Mouse (Mus musculus) lung, postnatal 10 days (tissue): ENCODE data around the gene Sord.
"Not testable (repeated sequence)": the region's sequence is repeated elsewhere in the genome, so short reads cannot be mapped to it uniquely, and the experiment has no call there.

ENCODE experiments used
- DNase-seq: peaks from one replicate; pipeline ENCODE4 v3.0.0; 2021

Sord gene

DNA sequence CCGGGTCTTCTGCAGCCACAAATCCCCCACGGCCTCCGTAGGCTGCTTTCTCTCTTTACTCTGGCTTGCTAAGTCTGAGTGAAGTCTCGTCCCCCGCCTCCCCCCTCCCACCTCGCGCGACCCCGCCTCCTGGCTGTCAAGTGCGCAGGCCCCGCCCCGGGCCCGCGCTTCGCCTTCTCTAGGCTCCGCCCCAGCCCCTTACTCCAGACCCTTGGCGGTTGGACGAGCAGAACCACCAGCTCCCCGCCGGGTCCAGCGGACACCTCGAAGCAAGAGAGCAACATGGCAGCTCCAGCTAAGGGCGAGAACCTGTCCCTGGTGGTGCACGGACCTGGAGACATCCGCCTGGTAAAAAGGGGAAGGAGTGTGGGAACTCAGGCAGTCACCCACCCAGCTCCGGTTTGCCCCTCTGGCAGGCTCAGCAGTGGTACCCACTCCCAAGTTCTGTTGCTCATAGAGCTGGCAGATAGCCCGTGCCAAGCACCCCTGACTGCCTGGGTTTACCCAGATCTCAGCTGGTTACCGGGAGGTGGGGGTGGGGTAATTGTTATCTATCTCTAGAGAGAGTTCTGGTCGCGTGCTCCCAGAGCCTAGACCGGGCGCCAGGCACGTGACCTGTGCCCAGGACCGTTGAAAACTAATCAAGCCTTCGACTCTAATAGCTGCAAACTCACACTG lies at the start of gene Sord:
Gene Sord, plus strand, starts transcription at position 139 of the 678 bp plus-strand sequence.
- DNase-seq: peak; percentile 78

DNA sequence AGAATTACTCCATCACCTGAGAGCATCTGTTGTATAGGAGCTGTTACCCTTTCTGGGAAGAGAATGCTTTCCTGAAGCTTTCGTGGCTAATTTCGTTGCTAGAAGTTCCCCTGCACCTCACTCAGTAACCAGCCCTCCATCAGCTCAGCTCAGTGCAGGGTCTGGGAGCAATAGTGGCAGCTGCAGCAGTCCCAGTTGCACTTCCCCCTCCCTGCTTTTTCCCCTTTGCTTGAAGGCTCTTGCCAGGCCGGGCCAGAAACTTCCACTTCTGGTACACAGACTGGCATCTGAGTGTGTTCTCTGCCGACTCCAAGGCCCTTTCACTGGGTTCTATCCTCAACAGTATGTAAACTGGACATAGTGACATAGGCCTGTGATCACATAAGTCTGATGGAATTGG lies 49.5 kb upstream of the Sord start:
- no peak for DNase-seq

DNA sequence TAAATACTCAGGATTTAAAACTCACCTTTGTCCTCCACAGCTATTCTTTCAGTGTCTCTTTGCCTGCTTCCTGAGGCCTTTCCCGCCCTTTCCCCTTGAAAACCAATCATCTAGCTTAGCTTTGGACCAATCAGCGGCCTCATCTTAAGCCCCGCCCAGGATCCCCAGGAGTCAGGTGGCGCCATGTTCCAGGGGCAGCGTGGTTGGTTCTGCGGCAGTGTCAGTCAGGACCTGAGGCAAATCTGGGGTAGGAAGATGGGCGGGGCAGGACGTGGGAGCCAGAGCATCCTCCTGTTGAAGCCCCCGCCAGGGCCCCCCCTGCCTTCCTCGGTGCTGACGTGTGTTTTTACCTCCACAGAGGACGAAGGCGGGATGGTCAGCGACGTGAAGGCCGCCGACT lies 48.4 kb upstream of the Sord start, which contains the start of the genes Patl2 and Terb2:
Gene Patl2, minus strand, starts transcription at position 84 of the 400 bp plus-strand sequence.
Gene Terb2, plus strand, starts transcription at position 167 of the 400 bp plus-strand sequence.
- DNase-seq: no peak

DNA sequence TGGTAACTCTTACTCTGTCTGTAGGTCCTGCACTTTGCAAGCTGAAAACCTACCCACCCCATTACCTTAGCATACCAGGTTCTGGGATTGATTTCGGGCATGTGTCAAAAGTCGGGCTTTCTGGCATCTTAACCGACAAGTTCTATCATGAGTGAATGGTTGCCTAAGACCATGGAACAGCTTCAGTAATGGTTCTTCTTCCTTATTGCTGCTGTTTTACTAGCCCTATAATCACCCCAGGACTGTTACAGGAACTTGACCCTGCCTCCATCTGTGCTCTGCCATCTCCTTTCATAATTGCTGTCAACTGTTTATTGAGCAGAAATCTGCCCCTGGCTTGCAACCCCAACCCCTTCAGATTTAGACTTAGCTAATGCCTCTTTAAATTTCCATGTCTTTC lies 47.8 kb upstream of the Sord start:
- no peak for DNase-seq

DNA sequence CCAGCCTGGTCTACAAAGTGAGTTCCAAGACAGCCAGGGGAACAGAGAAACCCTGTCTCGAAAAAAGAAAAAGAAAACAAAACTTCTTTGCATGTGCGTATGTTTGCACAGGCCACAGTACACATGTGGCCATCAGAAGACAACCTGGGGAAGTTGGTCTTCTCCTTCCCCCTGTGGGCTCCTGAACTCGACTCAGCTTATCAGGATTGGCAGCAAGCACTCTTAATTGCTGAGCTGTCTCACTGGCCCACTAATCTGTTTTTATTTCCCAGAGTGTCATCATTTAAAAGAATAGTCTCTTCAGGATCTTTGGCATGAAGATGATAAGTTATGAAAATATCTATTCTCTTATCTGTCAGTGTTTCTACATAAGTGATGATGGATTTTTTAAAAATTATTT lies 42.7 kb upstream of the Sord start:
- DNase-seq: no peak

DNA sequence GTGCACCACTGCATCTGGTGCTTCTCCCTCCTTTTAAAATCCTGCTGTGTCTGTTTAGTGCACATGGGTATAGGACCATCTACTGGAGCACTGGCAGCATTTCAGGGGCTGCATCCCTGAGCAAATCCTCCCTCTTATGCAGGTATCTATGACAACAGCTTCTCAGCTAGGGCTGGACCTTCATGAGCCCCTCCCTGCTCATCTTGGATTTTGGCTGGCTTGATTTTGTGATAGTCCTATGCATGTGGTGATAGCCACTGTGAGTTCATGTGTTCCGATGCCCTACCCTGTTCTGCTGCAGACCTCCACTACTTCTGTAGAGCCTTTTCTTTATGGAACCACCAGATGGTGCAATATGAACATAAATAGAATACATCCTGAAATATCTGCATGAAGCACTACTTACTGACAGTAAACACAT lies 40.0 kb upstream of the Sord start:
- DNase-seq: peak; percentile 17

DNA sequence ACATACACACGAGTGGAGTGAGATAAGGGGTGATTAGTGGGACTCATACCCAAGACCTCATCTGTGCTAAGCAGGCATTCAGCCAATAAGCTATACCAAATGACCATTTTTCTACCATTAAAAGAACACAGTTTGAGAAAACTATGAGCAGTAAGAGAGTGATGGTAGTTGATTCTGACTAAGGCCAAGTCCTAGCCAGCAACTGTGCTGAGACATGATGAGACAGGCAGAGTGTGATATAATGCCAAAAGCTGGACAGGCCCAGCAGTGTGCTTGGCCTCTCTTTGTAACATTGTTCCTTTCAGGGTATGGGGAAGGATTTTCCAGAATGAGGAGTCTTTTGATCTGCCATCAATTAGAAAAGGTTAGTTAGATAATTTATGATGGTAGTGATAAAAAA lies 33.0 kb upstream of the Sord start:
- no peak for DNase-seq

DNA sequence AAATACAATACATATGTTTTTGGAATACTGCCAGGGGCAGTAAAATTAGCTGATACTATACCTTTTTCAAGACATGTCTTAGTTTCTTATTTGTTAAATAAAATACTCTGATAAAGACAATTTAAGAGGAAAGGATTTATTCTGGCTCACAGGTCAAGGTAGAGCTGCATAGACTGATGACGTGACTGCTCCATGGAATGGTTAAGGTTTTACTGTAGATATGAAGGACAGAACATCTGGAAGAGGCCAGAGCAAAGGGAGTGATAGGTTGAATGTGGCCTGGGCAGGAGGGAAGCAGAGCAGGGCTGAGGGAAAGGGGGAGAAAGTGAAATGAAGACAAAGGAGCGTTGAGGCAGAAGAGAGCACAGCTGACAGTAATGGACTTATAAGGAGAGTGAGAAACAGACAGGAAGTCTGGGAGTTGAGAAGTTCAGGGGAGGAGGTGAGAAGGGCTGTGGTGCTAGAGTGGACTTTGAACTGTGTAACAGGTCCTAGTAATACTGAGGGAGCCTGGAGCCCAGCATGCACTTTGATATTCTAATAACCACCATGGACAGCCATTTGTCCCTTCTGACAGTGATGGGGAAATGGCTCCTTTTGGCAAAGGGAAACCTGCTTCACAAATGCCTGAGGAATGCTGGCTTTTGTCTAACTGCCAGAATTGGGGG lies 28.0 kb upstream of the Sord start:
- DNase-seq: no peak

DNA sequence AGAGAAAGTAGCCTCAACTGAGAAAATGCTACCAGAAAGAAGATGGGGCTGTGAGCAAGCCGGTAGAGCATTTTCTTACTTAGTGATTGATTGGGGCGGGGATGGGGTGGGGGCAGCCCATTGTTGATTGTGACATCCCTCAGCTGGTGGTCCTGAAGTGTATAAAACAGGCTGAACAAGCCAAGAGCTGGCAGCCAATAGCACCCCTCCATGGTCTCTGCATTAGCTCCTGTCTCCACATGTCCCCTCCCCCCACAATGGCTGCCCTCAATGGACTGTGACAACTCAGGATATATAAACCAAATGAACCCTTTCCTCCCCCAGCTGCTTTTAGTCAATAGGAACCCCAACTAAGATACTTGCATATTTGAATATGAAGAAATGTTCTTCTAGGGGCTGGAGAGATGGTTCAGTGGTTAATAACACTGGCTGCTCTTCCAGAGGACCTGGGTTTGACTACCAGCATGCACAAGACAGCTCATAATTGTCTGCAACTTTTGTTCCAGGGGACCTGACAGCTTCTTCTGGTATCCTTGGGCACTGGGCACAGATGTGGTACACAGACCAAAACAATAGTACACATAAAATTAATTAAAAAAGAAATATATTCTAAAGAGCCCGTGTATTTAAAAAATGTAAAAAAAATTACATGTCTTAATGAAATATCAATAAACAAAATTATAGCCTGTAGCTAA lies 23.9 kb upstream of the Sord start:
- no peak for DNase-seq

DNA sequence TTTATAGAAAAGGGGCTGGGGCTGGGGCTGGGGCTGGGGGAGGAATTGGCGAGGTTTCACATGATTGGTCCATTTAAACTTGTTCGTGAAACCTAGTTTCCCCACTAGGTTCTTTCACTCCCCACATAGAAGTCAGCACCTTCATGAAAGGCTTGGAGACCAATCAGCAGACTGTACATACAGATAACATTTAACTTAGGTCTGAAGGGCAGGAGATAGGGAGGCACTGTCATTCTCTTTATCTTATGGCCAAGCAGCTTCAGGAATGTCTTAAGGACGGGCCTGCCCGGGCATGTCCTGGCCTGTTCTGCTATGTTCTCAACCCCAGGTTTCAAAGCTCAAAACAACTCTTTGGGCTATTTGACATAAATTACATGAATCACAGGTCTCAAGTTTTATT lies 17.5 kb upstream of the Sord start:
- not testable (repeated sequence) for DNase-seq

DNA sequence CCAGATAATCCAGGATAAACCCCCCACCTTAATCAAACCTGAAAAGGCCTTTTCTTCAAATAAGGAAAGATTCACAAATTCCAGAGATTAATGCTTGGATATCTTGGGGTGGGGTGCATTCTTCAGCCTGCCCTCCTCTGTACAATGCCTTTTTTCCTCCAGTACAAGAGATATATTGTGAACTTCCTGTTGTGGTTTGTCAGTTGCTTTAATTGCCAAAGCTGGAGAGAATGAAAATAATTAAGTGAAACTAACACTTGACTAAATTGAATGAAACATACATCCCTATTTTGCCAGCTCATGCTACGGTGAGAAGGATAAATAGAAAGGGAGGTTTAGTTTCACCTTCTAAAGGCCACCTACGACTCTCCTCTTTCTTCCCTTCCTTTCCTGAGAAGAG lies 16.3 kb upstream of the Sord start:
- DNase-seq: no peak

DNA sequence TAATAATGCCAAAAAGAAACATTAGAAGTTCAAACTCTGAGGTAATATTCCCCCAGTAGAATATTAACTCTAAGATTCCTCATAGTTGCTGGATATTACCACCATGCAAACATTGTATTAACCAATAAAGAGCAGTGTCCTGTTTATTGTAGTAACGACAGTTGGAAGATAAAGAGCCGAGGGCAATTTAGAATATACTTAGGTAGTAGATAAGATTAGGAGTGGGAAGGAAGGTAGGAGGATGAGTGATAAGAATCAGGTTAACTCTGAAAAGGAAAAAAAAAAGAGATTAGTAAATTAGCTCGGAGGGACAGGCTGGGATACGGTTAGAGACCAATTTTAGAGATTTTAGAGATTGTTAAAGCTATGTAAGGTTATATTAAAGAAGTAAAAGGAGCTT lies 13.2 kb upstream of the Sord start:
- no peak for DNase-seq

DNA sequence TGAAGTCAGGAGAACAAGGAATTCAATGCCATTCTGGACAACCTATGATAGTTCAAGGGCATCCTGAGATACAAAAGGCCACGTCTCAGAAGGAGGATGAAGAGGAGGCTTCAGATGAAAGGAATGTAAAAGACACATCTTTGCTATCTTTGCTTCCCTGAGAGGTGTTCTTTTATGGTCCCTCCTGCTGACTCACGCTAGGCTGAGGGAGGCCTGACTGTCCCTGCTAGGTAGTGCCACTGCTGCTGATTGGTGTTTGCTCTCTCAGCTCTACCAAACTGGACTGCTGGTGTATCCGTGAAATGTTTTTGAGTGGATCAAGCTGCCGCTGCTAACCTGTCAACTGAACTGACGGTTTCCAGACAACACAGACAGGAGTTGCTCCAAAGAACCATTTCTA lies 12.8 kb upstream of the Sord start:
- no peak for DNase-seq

DNA sequence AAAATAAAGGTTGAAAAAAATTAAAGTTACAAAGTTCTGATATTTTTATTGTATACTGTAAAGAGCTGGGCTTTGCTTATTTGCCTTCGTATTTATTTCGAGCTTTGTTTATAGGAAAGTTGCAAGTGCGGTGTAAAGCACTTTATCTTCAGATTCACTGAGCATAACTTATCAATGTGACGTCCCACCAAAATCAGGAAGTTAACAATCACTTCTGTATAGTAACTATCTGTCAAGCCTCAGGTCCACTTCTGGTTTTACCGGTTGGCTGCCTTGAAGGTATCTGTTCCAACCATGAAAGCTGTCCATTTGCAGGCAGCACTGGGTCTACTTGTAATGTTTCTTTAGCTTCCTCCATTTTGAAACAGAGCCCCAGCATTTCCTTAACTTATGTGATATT lies 12.3 kb upstream of the Sord start:
- no peak for DNase-seq

DNA sequence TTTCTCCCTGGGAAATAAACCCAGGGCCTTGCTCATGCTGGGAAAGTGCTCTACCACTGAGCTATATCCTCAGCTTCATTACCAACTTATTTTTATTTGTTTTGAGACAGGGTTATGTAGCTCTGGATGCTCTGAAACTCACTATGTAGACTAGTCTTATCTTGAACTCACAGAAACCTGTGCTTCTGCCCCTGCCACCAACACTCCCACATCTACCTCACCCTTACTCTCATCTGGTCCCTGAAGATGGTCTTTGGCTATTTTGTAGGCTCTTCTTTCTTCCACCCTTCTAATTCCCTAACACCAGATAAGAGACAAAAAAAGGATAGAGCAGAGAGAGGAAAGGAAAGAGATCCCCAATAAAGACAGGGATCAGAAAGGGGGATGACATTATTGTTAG lies 10.9 kb upstream of the Sord start:
- no peak for DNase-seq

DNA sequence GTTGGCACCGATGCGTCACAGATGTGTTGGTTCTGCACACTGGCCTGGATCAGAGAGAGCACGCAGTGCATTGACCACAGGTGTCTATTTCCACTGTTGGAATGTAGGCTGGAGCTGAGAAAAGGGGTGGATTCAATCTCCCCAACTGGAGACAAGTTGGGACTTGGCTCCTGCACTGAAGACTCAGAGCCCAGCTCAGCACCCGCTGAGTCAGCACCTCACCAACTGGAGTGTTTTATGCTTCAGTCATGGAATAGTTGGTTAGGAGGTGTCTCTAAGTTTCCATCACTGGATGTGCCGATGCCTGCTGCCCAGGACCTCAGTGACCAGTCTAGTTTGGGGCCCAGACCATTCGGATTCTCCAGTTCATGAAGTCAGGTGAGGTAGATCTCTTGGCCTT lies 4.2 kb upstream of the Sord start:
- no peak for DNase-seq

DNA sequence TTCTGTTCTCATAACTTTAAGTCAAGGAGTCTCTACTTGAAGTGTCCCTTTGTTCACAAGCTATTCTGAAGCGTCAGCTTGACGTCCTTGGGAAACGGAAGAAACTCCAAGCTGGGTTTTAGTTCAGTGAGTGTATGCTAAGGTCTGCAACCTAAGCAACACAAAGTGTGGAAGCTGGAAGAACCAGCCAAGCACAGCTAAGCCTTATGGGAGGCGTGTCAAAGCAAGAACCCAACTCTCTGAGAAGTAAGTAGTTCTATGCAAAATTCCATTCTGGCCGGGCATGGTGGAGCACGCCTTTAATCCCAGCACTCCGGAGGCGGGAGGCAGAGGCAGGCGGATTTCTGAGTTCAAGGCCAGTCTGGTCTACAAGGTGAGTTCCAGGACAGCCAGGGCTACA lies 2.9 kb upstream of the Sord start:
- DNase-seq: no peak

DNA sequence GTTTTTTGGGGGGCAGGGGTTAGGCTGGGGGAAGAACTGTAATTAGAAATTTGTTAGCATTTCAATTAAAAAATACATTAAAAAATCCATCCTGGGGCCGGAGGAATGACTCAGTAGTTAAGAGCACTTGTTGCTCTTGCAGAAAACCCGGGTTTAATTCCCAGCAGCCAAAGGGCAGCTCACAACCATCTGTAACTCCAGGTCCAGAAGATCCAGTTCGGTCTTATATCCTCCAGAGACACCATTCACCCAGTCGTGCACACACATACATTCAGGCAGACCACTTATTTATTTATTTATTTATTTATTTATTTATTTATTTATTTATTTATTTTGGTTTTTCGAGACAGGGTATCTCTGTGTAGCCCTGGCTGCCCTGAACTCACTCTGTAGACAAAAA lies 1.2 kb upstream of the Sord start:
- no peak for DNase-seq

DNA sequence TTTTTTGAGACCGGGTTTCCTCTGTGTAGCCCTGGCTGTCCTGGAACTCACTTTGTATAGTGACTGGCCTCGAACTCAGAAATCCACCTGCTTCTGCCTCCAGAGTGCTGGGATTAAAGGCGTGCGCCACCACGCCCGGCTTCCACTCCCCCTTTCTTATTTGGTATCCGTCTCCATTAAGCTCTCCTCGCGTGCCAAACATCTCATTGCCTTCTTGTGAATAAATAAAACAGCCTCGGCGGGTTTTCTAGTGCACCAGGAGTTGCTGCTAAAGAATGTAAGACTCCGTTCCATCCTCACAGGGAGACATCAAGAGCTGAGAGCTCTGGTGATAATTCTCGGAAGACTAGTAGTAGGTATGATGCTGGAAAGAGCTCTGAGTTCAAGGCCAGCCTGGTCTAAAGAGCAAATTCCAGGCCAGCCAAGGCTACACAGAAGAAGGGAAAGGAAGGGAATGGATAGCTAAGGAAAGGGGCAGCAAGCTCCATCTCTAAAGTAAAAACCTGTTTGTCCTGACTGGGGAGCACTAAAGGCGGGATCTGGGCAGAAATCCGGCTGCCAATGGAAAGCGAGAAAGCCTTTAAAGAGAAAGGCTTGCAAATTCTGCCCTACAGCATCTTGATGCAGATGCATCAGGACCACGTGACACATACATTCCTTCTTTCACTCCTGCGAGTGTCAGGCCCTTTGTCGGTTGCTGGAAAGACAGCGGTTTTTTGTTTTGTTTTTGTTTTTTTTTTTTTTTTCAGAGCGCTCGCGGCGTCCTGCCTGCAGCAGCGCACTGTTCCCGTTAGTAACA lies 591 bp upstream of the Sord start:
- peak; percentile 31 for DNase-seq

DNA sequence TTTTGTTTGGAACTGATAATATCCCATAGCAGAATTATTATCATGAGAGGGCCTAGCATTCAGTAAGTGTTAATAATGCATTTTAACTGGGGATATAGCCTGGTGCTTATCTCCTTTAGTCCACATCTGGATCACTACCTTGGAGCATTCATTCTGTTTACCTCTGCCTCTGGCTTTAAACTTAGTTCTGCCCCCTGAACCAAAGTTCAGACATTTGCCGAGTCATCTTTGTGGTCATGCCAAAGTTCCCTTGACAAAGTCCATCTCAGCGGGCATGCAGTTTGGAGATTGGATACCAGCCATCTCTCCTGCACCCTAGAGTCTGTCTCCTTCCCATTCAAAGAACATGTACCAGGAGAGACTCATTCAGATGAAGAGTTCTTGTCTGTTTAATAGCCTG lies 876 bp downstream of the Sord start:
- no peak for DNase-seq

DNA sequence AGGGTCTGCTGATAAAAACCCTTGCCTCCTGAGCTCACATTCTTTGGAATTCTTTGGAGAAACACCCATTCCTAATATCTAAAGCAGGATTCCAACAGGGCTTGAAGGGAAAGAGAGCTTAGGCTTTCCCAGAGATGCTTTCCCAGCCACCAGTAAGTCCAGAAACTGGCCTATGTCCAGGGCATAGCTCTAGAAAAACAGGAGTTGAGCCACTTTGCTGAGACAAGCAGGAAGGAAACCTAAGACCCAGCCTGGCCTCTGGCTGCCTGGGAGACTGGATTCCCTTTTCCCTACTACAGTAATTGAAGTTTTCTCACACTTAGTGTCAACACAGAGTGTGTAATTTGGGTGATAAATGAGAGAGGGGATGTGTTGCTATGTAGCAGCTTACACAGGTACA lies 1.8 kb downstream of the Sord start:
- peak; percentile 12 for DNase-seq

DNA sequence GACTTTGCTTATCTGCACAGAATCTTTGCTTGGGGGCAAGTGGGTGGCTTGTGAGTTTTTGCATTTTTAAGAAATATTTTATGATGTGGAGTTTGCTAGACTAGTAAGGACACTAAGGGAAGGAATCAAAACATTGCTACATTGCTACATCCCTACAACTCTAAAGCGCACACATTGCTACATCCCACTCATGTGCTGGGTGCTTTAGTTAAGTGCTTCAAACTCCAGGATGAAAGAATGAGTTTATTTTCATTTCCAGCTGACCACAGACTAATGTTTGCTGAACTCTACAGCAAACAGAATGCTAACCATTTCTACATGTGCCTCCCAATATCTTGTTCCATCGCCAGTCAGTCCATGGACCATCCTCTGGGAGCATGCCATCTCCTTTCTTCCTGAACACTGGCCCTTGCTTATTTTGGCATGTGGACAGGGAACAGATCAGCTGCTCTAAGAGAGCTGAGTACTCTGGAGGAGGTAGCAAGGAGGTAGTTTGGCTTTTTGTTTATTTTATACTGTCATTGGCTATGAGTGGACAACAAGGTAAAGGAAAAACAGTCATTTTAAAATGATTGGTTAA lies 3.4 kb downstream of the Sord start:
- no peak for DNase-seq

DNA sequence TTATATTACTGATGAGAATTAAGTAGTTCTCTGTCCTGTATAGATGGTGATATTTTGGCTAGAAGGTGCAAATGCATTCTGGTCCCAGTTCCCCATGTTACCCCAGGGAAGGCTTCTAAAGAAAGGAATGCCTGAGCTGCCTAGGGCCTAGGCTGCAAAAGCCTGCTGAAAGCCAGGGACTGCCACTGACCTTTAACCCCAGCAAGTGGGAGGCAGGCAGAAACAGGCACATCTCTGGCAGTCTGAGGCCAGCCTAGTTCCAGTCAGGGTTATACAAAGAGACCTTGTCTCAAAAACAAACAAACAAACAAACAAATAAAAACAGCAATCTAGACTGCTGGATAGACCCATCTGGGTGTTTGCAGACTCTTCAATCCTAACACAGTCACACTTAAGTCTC lies 6.2 kb downstream of the Sord start:
- no peak for DNase-seq
